Mouse (Mus musculus) cortical plate, adult 2 months (tissue): Measurements from ENCODE around the gene Cyp4f37. TPM values are rescaled to one million over a fixed set of nuclear protein-coding genes. Genes with fewer than 3 reads are reported as not detected.

Source experiments
- H3K27ac ChIP-seq: fragments of 200-500 bp; 2 replicates; pipeline ENCODE4 v1.5.1; 2012; ENCODE audit warnings: low read length, control low read depth, inconsistent platforms; ENCODE audit not compliant: insufficient read depth
- H3K4me1 ChIP-seq: fragments of 200-500 bp; 2 replicates; pipeline ENCODE4 v1.6.1; 2011; ENCODE audit warnings: low read length; ENCODE audit not compliant: control insufficient read depth, insufficient read depth
- H3K4me3 ChIP-seq: fragments of 200-500 bp; 2 replicates; pipeline ENCODE4 v1.5.1; 2011; ENCODE audit warnings: mild to moderate bottlenecking, low read length, control low read depth; ENCODE audit not compliant: insufficient read depth
- CTCF ChIP-seq: fragments of 200-500 bp; IDR thresholded peaks from 2 replicates; pipeline ENCODE4 v1.5.1; 2011; ENCODE audit warnings: mild to moderate bottlenecking, control low read depth, low read length; ENCODE audit not compliant: insufficient read depth; ENCODE audit errors: extremely low read depth
- POLR2A ChIP-seq: fragments of 200-500 bp; IDR thresholded peaks from 2 replicates; pipeline ENCODE4 v1.6.1; 2011; ENCODE audit warnings: mild to moderate bottlenecking, low read length, control low read depth; ENCODE audit not compliant: insufficient read depth; ENCODE audit errors: extremely low read depth
- polyA plus RNA-seq: library from polyadenylated mRNA; depleted of rRNA; stranded (reverse); fragments of >200 nt; gene quantifications from 2 replicates; pipeline ENCODE4 v1.2.3, GENCODE M21; 2012; rRNA removed

Cyp4f37 gene
- polyA plus RNA-seq, 1 experiment, result not detected

DNA sequence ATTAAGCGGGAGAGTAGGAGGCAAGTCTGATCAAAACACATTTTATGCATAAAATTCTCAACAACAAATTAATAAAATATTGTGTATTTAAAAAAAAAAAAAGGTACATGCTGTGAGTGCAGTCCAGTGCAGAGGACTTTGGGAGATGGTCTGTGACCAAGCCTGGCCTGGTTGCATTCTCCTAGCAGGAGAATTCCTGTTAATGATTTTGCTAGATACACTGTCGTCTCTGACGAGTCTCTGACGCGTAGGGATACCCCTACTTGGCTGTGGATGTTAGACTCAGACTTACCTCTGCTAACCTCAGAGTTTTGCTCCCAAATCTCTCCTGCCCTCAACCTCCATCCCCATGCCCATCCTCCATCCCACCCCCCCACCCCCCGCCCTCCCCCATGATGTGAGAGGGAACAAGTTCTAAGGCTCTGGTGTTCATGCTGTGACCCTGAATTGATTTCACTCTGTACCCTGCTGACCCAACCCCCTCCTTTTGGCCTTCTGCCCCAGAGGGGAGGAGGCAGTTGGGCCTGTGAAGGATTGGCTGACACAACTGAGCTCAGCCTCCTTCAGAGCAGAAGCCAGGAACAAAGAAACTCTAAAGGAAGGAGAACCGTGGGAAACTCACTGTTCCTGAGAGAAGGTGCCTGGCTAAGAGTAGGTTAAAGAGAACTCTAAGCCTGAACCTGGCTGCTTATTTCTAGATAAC is 64.1 kb downstream of the Cyp4f37 start, which contains the start of gene Cyp4f15:
TSS of gene Cyp4f15 (plus strand) at position 580 of the 703 bp plus-strand sequence.
- 0 out of 2 replicates have a peak, but pooled peaks have one; percentile 5 for TF ChIP-seq POLR2A
- no peak for TF ChIP-seq CTCF
- H3K4me3 ChIP-seq, result peak within 1 kb of the TSS; percentile 33
- H3K4me1 ChIP-seq, result no peaks in the 10 kb centered on the region
- H3K27ac ChIP-seq, result peak within 1 kb of the TSS; percentile 73; the same call in 1 of the 2 replicates

Other genes starting within 250 kb of the Cyp4f37 start
- gene Wiz, start 231.9 kb upstream of the Cyp4f37 start, polyA plus RNA-seq, result 36.9 and 37.8 TPM in 2 replicates
- gene Rasal3, start 217.7 kb upstream of the Cyp4f37 start, polyA plus RNA-seq, result 4.8 and 5.3 TPM in 2 replicates
- not detected in 2 replicates for gene Pglyrp2, start 197.1 kb upstream of the Cyp4f37 start, polyA plus RNA-seq
- gene Cyp4f39, start 168.6 kb upstream of the Cyp4f37 start, polyA plus RNA-seq, result not detected in 2 replicates
- gene Cyp4f17, start 115.3 kb upstream of the Cyp4f37 start, polyA plus RNA-seq, result 3.7 and 4.2 TPM in 2 replicates
- 8.1 and 9.0 TPM in 2 replicates for gene Cyp4f16, start 84.8 kb upstream of the Cyp4f37 start, polyA plus RNA-seq
- not detected in 2 replicates for gene Cyp4f40, start 37.6 kb downstream of the Cyp4f37 start, polyA plus RNA-seq
- gene Cyp4f15, start 64.3 kb downstream of the Cyp4f37 start, polyA plus RNA-seq, result 29.2 and 29.5 TPM in 2 replicates
- gene Zfp871, start 167.0 kb downstream of the Cyp4f37 start, polyA plus RNA-seq, result 26.3 and 27.4 TPM in 2 replicates
- 6.4 and 7.9 TPM in 2 replicates for gene Zfp811, start 188.6 kb downstream of the Cyp4f37 start, polyA plus RNA-seq
- 12.5 and 14.7 TPM in 2 replicates for gene Zfp799, start 209.0 kb downstream of the Cyp4f37 start, polyA plus RNA-seq